Mouse (Mus musculus) cerebellum, adult 9-10 months (tissue): ENCODE measurements around the gene Misp.
A peak's percentile ranks its signal among the peaks of the same experiment; 100 is the strongest.

Source experiments
- DNase-seq: peaks from one replicate; pipeline ENCODE4 v3.0.0; 2022

Misp gene

DNA sequence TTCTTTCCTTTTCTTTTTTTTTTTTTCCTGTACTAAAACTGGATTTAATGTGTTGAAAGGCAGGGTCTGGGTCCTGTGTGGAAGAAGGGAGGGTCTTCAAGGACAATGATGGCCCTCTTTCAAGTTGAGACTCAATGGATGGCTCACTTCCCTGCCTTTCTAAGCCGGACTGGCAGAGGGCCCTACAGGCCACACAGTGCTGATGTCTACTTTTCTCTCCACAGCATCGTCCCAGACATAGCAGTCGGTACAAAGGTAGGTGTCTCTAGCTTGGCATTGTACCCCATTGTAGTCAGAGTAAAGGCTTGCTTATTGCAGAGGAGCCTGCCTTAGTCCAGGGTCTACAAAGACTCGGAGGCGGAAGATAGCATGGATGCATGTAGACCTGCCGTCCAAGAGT is 35.5 kb downstream of the Misp start:
- peak; percentile 50 for DNase-seq

- peak; percentile 39 for DNase-seq
Measured at GRCm38 (mm10) chr10:79856704-79857451, 36.1 kb downstream of the Misp start.

- peak; percentile 68 for DNase-seq
Measured at GRCm38 (mm10) chr10:79857452-79857811, 36.6 kb downstream of the Misp start.

- peak; percentile 38 for DNase-seq
Measured at GRCm38 (mm10) chr10:79857894-79858293, 37.1 kb downstream of the Misp start.

GRCm38 (mm10) chr10:79858416-79859074 is 37.8 kb downstream of the Misp start:
- DNase-seq, result peak; percentile 75

- DNase-seq, result no peak
Measured at GRCm38 (mm10) chr10:79859116-79859515, 38.3 kb downstream of the Misp start.

DNA sequence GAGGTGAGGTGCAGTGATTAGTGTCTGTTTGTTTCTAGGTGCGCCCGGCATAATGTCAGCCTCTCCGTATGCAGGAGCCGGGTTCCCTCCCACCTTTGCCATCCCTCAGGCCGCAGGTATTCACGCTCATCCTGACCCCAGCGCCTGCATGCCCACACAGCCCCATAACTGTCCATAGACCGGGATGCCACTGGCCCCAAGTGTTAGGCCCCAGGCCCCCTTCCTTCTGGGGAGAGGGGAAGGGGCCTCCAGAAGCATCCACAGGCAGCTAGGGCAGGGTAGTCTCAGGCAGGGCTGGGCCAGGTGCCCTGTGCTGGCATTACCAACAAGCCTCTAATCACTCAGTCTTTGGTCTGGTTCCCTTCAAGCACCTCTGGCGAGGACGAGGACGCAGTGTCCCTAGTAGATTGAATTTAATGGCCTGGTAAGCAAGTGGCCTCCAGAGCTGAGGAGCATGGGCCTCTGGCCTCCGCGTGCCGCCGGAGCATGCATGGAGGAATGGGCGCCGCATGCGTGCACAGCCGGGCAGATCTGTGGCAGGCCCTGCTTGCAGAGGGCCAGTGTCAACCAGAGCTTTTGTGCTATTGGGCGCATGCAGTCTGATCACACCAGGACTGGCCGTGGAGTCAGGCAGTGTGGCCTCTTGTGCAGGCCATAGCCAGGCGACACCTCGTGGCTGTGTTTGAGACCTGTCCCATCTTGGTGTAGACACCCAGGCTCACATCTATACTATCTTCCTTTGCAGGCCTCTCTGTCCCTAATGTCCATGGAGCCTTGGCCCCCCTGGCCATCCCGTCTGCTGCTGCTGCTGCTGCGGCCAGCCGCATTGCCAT is 39.5 kb downstream of the Misp start:
- DNase-seq, result no peak

DNA sequence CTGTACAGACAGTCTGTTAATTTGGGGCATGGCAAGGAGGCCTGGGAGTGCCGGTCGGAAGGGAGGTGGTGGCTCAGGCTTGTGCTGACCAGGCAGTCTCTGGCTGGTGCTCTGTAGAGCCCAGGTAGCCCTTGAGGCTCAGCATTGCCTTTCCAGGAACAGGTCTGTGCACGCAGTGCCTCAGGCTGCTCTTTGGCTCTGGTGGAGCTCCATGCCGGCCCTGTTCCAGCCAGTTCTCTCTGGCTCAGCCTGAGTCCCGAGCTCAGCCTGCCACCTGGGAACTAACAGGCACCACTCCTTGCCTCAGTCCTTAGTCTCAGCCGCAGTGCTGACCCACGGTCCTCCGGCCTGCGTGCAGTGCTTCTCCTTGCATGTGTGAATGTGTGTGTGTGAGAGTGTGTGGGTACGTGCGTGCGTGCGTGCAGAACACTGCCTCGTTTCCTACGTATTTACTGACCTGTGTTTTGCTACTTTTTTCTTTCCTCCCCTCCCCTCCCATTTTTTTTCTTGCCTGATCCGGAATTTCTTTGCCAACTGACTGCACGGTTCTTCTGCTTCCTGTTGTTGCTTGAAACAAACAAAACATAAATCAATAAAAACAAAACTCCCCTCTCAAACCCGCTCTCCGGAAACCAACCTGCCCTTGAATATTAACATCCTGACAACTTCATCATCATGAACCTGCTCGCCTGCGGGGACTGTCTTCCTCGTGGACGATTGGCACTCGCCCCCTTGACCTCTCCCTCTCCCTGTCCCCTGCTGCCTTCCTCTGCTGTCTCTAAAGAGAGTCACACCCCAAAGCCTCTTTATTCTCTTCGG is 40.6 kb downstream of the Misp start:
- DNase-seq, result peak; percentile 78

GRCm38 (mm10) chr10:79862049-79862788 is 41.4 kb downstream of the Misp start:
- DNase-seq, result no peak

DNA sequence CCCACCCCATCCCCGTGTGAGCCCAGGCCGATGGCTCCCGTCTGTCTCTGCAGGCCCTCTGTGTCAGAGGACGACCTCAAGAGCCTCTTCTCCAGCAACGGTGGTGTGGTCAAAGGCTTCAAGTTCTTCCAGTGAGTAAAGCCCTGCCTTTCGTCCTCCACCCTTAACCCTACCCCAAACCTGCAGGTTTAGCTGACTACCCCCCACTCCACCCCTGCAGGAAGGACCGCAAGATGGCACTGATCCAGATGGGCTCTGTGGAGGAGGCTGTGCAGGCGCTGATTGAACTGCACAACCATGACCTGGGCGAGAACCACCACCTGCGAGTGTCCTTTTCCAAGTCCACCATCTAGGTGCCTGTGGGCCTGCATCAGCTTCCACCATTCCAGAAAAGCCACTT is 42.1 kb downstream of the Misp start:
- no peak for DNase-seq

GRCm38 (mm10) chr10:79864351-79865188 is 43.8 kb downstream of the Misp start:
- no peak for DNase-seq

- DNase-seq, result peak; percentile 38
Measured at GRCm38 (mm10) chr10:79865189-79865601, 44.4 kb downstream of the Misp start.

- DNase-seq, result peak; percentile 58
Measured at GRCm38 (mm10) chr10:79865801-79866295, 45.1 kb downstream of the Misp start.

GRCm38 (mm10) chr10:79866601-79867000 is 45.8 kb downstream of the Misp start:
- DNase-seq, result peak; percentile 44

- DNase-seq, result no peak
Measured at GRCm38 (mm10) chr10:79871845-79872244, 51.1 kb downstream of the Misp start.

- DNase-seq, result no peak
Measured at GRCm38 (mm10) chr10:79872862-79873261, 52.1 kb downstream of the Misp start.

- DNase-seq, result no peak
Measured at GRCm38 (mm10) chr10:79873313-79873712, 52.5 kb downstream of the Misp start.

GRCm38 (mm10) chr10:79873715-79874289 is 53.0 kb downstream of the Misp start:
- DNase-seq, result no peak

DNA sequence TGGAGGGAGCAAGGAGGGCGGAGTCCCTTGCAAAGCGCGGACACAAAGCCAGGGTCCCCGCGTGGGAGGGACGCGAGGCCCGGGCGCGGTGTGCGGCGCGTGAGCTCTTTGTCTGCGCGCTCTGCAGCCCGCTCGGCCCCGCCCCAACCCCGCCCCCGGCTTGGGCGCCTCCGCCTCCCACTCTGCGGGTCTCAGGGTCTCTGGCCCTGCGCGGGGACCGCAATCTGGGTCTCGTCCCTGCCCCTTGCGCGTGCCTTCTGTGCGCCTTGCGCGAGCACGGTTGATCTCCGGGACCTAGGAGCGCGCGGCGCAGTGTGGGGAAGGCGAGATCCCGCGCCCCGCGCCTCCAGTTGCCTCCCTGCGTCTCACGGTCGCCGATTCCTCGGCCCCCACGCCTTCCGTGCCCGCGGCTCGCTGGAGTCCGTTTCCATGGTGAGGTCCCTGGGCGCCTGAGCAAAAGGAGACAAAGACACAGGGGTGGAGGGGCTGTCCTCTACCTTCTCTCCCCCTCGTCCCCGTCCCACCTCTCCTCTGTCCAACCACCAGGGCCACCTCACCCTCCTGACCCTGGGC is 53.6 kb downstream of the Misp start, which contains the start of the genes Prtn3 and Plppr3:
Gene Prtn3, plus strand, starts transcription at position 187 of the 573 bp plus-strand sequence.
Gene Plppr3, minus strand, starts transcription at position 345 of the 573 bp plus-strand sequence.
- no peak for DNase-seq

- no peak for DNase-seq
Measured at GRCm38 (mm10) chr10:79877174-79877573, 56.4 kb downstream of the Misp start.
